Mouse (Mus musculus): ENCODE data around the gene Nwd1.
A peak's percentile ranks its signal among the peaks of the same experiment; 100 is the strongest.

The Nwd1 gene

DNA sequence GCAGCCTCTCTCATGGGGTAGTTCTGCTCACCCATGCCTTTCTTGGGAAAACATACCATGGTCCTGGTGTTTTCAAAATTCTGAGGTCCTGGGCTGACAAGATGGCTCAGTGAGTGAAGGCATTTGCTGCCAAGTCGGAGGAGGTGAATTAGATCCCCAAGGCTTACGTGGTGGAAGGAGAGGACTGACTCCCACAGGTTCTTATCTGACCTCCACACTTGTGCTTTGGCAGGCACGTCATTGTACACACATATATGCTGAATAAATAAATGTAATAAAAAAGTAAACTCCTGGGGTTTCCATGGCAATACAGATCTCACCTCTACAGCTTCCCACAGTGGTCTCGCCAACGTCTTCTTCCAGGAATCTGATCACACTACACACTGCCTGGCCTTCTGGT is 70.1 kb downstream of the Nwd1 start:
- no peak for DNase-seq

DNA sequence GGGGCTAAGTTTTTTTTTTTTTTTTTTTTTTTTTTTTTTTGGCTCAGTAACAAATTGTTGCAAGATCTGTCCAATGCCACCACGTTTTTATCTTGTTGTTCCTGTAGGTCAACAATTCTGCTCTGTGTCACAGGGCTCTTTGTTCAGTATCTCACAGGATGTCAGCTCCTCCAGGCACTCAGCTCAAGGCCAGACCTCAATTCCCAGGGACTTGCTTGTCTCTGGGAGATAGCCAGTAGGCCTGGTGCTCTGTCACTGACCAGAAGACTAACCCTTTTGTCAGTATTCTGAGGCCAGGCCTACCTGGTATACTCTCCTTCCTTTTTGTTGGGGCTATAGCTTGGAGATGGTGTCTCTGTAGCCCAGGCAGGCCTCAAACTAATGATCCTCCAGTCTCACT is 74.0 kb downstream of the Nwd1 start:
- no peak for DNase-seq

- peak; percentile 93 for DNase-seq
These were observed 76.5 kb downstream of the Nwd1 start, which contains the start of gene Sin3b for GRCm38 (mm10) chr8:72722769-72723650. TSS of gene Sin3b (plus strand) at chr8:72723285.

DNA sequence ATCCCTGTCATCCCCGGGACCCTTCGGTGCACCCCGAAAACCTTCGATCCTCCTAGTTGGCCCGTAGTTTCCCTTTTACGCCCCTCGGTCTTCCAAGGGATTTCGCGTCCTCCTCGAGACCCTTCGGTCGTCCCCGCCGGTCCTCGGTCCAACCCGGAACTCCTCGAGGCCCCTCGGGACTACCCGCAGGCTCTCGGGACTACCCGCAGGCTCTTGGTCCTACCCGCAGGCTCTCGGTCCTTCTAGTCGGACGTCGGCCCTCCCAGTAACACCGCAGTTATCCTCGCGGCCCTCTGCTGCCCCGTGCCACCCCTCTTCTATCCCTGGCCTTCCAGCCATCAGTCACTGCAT is 77.1 kb downstream of the Nwd1 start:
- DNase-seq: no peak

- no peak for DNase-seq
These were observed 82.1 kb downstream of the Nwd1 start for GRCm38 (mm10) chr8:72728636-72729035.

- DNase-seq: no peak
These were observed 88.5 kb downstream of the Nwd1 start for GRCm38 (mm10) chr8:72735001-72735400.

GRCm38 (mm10) chr8:72736868-72737267 is 90.4 kb downstream of the Nwd1 start:
- no peak for DNase-seq

- DNase-seq: peak; percentile 30
These were observed 99.5 kb downstream of the Nwd1 start for GRCm38 (mm10) chr8:72746061-72746460.

GRCm38 (mm10) chr8:72749846-72750245 is 103.3 kb downstream of the Nwd1 start:
- no peak for DNase-seq

GRCm38 (mm10) chr8:72750266-72750665 is 103.8 kb downstream of the Nwd1 start:
- no peak for DNase-seq

- DNase-seq: no peak
These were observed 104.6 kb downstream of the Nwd1 start for GRCm38 (mm10) chr8:72751126-72751525.

GRCm38 (mm10) chr8:72752289-72752688 is 105.8 kb downstream of the Nwd1 start:
- DNase-seq: no peak

- DNase-seq: no peak
These were observed 106.7 kb downstream of the Nwd1 start for GRCm38 (mm10) chr8:72753165-72753564.

GRCm38 (mm10) chr8:72753781-72754180 is 107.3 kb downstream of the Nwd1 start:
- DNase-seq: no peak

DNA sequence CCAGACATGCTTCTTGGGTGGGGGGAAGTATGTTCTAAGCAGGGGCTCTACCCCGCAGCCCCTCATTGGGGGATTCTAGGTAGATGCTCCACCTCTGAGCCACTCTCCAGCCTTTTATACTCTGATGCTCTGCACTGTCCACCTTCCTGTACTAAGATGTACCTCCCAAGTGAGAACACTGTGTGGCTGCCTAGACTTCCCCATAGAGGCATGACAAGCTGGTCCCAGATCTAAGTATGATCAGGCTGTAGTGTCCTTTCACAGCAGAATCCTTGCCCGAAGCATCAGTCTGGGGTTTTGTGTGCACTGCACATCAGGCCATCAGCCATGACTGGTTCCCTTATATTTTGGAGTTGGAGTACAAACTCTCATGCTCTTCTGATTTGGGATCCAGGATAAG is 109.5 kb downstream of the Nwd1 start:
- peak; percentile 0 for DNase-seq

DNA sequence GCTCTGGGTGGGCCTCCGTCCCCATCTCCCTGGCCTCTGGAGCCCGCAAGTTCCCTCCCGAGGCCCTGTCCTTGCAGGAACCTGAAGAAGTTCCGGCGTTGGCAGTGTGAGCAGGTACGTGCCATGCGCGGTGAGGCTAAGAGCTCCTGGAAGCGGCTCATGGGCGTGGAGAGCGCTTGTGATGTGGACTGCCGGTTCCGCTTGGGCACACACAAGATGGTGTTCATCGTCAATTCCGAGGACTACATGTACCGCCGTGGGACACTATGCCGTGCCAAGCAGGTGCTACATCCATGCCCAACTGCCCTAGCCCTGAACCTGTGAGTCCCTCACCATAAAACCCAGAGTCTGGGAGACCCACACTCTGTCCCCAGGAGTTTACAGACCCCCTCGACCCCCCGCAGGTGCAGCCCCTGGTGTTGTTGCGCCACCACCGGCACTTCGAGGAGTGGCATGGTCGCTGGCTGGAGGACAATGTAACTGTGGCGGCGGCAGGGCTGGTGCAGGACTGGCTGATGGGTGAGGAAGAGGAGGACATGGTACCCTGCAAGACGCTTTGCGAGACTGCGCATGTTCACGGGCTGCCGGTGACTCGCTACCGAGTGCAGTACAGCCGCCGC is 110.4 kb downstream of the Nwd1 start:
- peak; percentile 1 for DNase-seq

GRCm38 (mm10) chr8:72757426-72758195 is 111.1 kb downstream of the Nwd1 start:
- no peak for DNase-seq

DNA sequence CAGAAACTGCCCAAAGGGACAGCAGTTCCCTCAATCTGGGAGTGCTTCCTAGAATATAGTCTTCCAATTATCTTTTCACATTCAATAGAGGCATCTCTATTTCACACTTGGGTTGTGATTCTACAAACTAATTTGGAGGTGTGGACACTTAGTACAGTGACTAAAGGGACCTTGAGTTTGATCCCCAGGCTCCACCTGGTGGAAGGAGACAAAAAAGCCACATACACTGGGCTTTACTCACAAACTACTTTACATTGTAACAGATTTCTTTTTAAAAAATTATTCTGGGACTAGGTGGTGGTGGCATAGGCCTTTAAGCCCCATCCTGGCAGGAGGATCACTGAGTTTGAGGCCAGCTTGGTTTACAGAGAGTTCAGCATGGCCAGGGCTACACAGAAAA is 111.8 kb downstream of the Nwd1 start:
- DNase-seq: no peak

- DNase-seq: no peak
These were observed 113.7 kb downstream of the Nwd1 start for GRCm38 (mm10) chr8:72760216-72760615.

DNA sequence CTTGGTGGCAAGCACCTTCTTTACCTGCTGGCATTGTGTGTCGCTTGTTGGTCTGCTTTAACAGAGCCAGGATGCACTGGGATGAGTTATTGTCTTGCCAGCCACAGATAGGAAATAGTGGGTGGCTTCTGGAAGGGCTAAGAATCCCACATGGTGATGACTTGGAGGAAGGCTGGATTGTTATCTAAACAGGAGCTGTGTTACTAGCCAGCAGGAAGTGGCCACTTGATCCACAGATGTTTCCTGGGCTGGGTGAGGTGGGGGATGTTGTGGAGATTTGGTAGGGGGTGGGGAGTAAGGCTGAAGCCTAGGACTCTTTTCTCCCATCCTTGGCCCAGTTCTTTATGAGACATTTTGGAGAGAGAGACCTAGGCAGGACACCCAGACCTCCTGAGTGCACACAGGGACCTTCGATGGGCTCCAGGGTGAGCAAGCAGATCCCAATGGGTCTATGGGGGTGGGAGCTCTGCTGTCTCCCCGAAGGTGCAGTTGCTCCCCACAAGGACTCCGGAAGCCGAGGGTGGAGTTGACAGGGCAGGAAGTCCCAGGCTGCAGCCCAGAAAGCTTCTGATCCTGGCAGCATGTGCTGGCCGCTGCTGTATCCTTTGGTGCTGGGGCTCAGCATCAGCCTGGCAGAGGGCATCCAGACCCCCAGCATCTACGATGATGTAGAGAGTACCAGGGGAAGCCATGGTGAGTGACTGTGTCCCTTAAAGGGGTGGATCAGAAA is 115.0 kb downstream of the Nwd1 start, which contains the start of gene F2rl3:
TSS of gene F2rl3 (plus strand) at position 559 of the 730 bp plus-strand sequence.
- no peak for DNase-seq

DNA sequence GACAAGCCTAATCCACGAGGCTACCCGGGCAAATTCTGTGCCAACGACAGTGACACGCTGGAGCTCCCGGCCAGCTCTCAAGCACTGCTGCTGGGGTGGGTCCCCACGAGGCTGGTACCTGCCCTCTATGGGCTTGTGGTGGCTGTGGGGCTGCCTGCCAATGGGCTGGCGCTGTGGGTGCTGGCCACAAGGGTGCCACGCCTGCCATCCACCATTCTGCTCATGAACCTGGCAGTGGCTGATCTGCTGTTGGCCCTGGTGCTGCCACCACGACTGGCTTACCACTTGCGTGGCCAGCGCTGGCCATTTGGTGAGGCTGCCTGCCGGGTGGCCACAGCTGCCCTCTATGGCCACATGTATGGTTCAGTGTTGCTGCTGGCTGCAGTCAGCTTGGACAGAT is 115.8 kb downstream of the Nwd1 start:
- DNase-seq: no peak

DNA sequence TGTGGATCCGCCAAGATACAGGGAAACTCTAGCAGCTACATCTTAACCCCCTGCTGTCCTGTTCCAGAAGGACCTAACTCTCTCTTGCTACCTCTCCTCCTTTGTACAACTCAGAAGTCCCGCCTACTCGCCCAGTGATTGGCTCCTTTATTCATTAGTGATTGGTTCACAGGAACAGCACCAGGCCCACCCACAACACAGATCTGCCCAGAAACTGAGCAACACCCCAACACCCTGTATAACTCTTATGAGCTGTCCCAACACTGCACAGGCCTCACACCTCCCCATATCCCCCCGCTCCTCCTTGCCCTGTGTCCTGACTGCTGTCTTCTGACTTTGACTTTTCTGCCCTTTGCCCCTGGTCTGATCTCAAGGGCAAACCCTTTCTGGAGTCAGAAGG is 119.2 kb downstream of the Nwd1 start:
- DNase-seq: no peak

- DNase-seq: no peak
These were observed 120.3 kb downstream of the Nwd1 start for GRCm38 (mm10) chr8:72766777-72767176.
